Mouse (Mus musculus): ENCODE results near the gene Hcrt. TPM values are rescaled to one million over a fixed set of nuclear protein-coding genes. Genes with fewer than 3 reads are reported as not detected.
A peak's percentile ranks its signal among the peaks of the same experiment; 100 is the strongest.
"Not testable (repeated sequence)": the region's sequence is repeated elsewhere in the genome, so short reads cannot be mapped to it uniquely, and the experiment has no call there.

The Hcrt gene
- total RNA-seq (2017), result not detected in 3 replicates

DNA sequence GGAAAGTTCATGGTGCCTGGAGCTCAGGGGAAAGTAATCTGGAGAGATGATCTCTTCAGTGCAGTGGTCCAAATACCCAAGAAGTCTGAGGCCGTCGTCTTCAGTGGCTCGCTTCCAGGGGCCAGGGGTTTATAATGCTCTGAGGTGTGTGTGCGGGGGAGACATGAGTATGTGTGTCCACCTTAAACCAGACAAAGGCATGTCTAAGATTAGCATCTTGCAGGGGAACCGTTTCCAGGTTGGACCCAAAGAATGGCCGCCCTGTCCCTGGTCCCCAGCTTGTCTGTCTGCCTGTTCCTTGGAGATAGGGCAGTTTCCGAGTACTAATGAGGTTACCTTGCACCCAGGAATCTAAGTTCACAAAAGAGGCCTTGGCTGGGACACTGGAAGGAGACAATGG lies at the start of gene Hcrt:
Gene Hcrt (minus strand): TSS at position 101 of the 400 bp plus-strand sequence.
- ATAC-seq (replicated peaks; ENCODE audit: insufficient number of reproducible peaks, low FRiP score, low TSS enrichment, poor library complexity, severe bottlenecking), result no peak

GRCm38 (mm10) chr11:100811132-100811531 lies 48.4 kb upstream of the Hcrt start:
- ATAC-seq (replicated peaks; ENCODE audit: insufficient number of reproducible peaks, low FRiP score, low TSS enrichment, poor library complexity, severe bottlenecking), result no peak

GRCm38 (mm10) chr11:100810516-100810915 lies 47.8 kb upstream of the Hcrt start:
- no peak for ATAC-seq (replicated peaks; ENCODE audit: insufficient number of reproducible peaks, low FRiP score, low TSS enrichment, poor library complexity, severe bottlenecking)

GRCm38 (mm10) chr11:100806380-100807305 lies 43.9 kb upstream of the Hcrt start:
- ATAC-seq (replicated peaks; ENCODE audit: insufficient number of reproducible peaks, low FRiP score, low TSS enrichment, poor library complexity, severe bottlenecking), result no peak

DNA sequence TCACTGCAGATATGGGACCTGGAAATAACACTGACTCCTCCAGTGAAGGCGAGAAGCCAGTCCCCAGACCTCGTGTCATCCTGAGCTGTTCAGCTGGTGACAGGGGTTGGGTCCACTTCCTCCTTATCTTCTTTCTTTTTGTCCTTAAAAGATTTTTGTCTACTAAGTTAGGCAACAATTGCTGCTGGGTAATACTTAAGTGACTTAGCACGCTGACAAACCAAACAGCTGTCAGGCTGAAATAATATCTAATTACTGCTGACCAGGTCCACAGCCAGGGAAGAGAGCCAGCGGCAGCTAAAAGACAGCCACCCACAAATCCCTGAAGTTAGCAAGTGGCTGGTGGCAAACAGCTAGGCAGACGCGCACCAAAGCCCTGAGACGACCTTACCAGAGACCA lies 42.8 kb upstream of the Hcrt start:
- ATAC-seq (replicated peaks; ENCODE audit: insufficient number of reproducible peaks, low FRiP score, low TSS enrichment, poor library complexity, severe bottlenecking), result no peak

GRCm38 (mm10) chr11:100804409-100804808 lies 41.7 kb upstream of the Hcrt start:
- peak; percentile 55 for ATAC-seq (replicated peaks; ENCODE audit: insufficient number of reproducible peaks, low FRiP score, low TSS enrichment, poor library complexity, severe bottlenecking)

DNA sequence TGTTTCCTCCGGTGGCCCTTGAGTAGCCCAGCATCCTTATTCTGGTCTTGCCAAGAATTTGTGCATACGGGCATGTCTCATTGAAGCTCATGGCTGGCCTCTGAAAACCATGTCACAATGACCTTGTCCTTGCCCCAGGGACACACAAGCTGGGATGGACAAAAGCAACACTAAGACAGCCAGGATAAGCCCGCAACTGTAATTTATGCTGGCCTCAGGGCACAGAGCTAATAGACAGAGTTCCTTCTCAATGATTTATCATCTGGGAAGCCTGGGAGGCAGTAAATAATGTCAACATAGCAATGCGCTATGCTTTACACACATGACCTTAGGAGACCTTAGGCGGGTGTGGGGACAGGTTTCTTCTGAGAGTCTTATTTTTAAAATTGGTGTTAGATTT lies 36.7 kb upstream of the Hcrt start:
- no peak for ATAC-seq (replicated peaks; ENCODE audit: insufficient number of reproducible peaks, low FRiP score, low TSS enrichment, poor library complexity, severe bottlenecking)

- ATAC-seq (replicated peaks; ENCODE audit: insufficient number of reproducible peaks, low FRiP score, low TSS enrichment, poor library complexity, severe bottlenecking), result no peak
Measured at GRCm38 (mm10) chr11:100796585-100796984, 33.9 kb upstream of the Hcrt start.

GRCm38 (mm10) chr11:100795386-100795785 lies 32.7 kb upstream of the Hcrt start:
- ATAC-seq (replicated peaks; ENCODE audit: insufficient number of reproducible peaks, low FRiP score, low TSS enrichment, poor library complexity, severe bottlenecking), result no peak

DNA sequence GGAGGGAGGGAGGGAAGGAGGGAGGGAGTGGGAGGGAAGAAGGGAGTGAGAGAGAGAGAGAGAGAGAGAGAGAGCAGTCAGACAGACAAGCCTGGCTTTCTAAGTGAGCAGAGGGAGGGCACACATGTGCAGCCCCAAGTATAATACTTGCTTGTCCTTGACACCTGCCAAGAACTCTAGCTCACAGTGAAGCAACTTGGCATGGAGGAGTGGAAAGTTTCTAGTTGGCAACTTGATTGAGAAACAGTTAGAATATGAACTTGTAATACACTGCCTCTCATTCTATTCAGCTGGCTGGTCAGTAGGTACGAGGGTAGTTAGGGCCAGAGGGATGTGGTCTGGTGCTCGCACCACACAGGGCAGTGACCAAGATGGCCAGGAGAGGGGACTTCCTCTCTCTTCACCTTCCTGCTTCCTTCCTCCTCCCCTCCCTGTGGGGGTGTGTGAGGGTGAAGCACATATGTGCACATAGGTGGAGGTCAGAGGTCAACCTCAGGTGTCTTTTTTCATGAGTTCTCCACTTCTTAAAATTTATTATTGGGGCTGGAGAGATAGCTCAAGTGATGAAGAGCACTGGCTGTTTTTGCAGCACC lies 28.8 kb upstream of the Hcrt start:
- no peak for ATAC-seq (replicated peaks; ENCODE audit: insufficient number of reproducible peaks, low FRiP score, low TSS enrichment, poor library complexity, severe bottlenecking)

GRCm38 (mm10) chr11:100790644-100791043 lies 27.9 kb upstream of the Hcrt start:
- ATAC-seq (replicated peaks; ENCODE audit: insufficient number of reproducible peaks, low FRiP score, low TSS enrichment, poor library complexity, severe bottlenecking), result not testable (repeated sequence)

GRCm38 (mm10) chr11:100789702-100790101 lies 27.0 kb upstream of the Hcrt start:
- ATAC-seq (replicated peaks; ENCODE audit: insufficient number of reproducible peaks, low FRiP score, low TSS enrichment, poor library complexity, severe bottlenecking), result no peak

DNA sequence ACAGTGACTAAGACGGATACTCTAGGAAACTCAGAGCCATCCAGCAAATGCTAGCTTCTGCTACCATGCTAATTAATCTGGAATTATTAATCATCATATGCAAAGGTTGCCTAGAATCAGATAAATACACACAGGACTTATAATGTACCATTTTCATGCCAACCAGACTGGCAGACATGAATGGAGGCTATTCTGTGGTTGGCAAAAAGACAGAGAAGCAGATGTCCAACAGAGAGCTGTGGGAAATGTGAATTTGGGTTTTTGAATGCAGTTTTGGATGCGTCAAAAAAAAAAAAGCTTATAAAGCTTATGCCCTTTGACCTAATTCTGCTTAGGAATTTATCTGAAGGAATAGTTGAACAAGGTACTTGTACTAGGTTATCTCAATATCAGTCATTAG lies 23.0 kb upstream of the Hcrt start:
- no peak for ATAC-seq (replicated peaks; ENCODE audit: insufficient number of reproducible peaks, low FRiP score, low TSS enrichment, poor library complexity, severe bottlenecking)

GRCm38 (mm10) chr11:100784286-100784685 lies 21.6 kb upstream of the Hcrt start:
- ATAC-seq (replicated peaks; ENCODE audit: insufficient number of reproducible peaks, low FRiP score, low TSS enrichment, poor library complexity, severe bottlenecking), result no peak

GRCm38 (mm10) chr11:100782568-100782967 lies 19.8 kb upstream of the Hcrt start:
- ATAC-seq (replicated peaks; ENCODE audit: insufficient number of reproducible peaks, low FRiP score, low TSS enrichment, poor library complexity, severe bottlenecking), result no peak

- no peak for ATAC-seq (replicated peaks; ENCODE audit: insufficient number of reproducible peaks, low FRiP score, low TSS enrichment, poor library complexity, severe bottlenecking)
Measured at GRCm38 (mm10) chr11:100781763-100782475, 19.2 kb upstream of the Hcrt start.

- no peak for ATAC-seq (replicated peaks; ENCODE audit: insufficient number of reproducible peaks, low FRiP score, low TSS enrichment, poor library complexity, severe bottlenecking)
Measured at GRCm38 (mm10) chr11:100780247-100780646, 17.5 kb upstream of the Hcrt start.

DNA sequence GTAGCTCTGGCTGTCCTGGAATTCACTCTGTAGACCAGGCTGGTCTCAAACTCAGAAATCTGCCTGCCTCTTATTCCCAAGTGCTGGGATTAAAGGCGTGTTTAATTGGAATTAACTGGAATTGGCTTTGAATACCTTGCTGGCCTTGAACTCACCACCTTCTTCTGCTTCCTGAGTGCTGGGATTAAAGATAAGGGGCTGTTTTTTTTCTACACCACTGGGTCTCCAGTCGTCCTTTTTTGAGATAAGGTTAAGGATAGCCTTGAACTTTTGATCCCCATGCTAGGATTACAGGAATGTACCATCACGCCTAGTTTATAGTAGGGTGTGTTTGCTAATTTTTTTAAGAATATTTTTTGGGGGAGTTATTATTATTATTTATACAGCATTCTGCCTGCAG lies 15.3 kb upstream of the Hcrt start:
- no peak for ATAC-seq (replicated peaks; ENCODE audit: insufficient number of reproducible peaks, low FRiP score, low TSS enrichment, poor library complexity, severe bottlenecking)

GRCm38 (mm10) chr11:100775921-100776320 lies 13.2 kb upstream of the Hcrt start:
- ATAC-seq (replicated peaks; ENCODE audit: insufficient number of reproducible peaks, low FRiP score, low TSS enrichment, poor library complexity, severe bottlenecking), result 0 out of 2 replicates have a peak, but pooled peaks have one; percentile 32

Data from monocyte, adult 5-6 weeks (primary cell).